Mouse (Mus musculus) spleen, adult 2 months (tissue): ENCODE data around the gene Tpm1.

ENCODE experiments used
- CTCF ChIP-seq: fragments of 200-500 bp; IDR thresholded peaks from 2 replicates; pipeline ENCODE4 v1.5.1; 2011; ENCODE audit warnings: mild to moderate bottlenecking, inconsistent platforms; ENCODE audit not compliant: insufficient read depth, insufficient read length, insufficient replicate concordance; ENCODE audit errors: extremely low read depth
- POLR2A ChIP-seq: fragments of 200-500 bp; IDR thresholded peaks from 2 replicates; pipeline ENCODE4 v1.6.1; 2011; ENCODE audit warnings: low read depth, low read length, inconsistent platforms

- TF ChIP-seq CTCF (no peak), POLR2A (no peak)
These were observed 49.5 kb downstream of the Tpm1 start for GRCm38 (mm10) chr9:66999698-67000097.
